In genomic region chr4:46394388-46394787, GRCm38 (mm10) we compare ENCODE assay signal across 25 mouse cellular contexts. TPM values are rescaled to one million over a fixed set of nuclear protein-coding genes. Genes with fewer than 3 reads are reported as not detected.
DNase-seq lines count a peak whose midpoint lies in the region; ATAC-seq and TF ChIP-seq lines count a peak whose summit lies in the region.
"Had no signal": no experiment of that assay in that cellular context is flagged by ENCODE, and none has a peak within 500 bp of the region (broad histone marks: within the 10 kb centered on the region; RNA-seq: fewer than 3 reads in every experiment).

No protein-coding gene starts in this region.

- no peak for TF ChIP-seq CTCF in liver, embryonic 14.5 days (IDR thresholded peaks at IDR 0.05; ENCODE audit: low read depth)
- TF ChIP-seq CTCF in gastrocnemius, adult 2 months (IDR thresholded peaks at IDR 0.05): no peak

- H3K27me3 ChIP-seq in erythroblast, embryonic 14.5 days (ENCODE audit: control insufficient read depth): no peaks in the 10 kb centered on the region
- H3K27me3 ChIP-seq in liver, embryonic 14.5 days (ENCODE audit: control insufficient read depth, insufficient read depth, low read length): no peaks in the 10 kb centered on the region
- H3K27me3 ChIP-seq in splenic B cell, adult 2 months (ENCODE audit: control insufficient read depth, insufficient read depth, low read length, poor library complexity, severe bottlenecking): no peaks in the 10 kb centered on the region
- H3K27me3 ChIP-seq: embryonic facial prominence, embryonic 12.5 days; heart, embryonic 12.5 days had no signal

- peaks cover 95% of the 10 kb centered on the region for H3K4me1 ChIP-seq in erythroblast, embryonic 14.5 days (ENCODE audit: control insufficient read depth)
- H3K4me1 ChIP-seq in liver, embryonic 14.5 days (replicated peaks; ENCODE audit: control insufficient read depth in 2 of 2, insufficient read depth in 2 of 2, low read length in 1 of 2): peaks cover 22 to 50% of the 10 kb centered on the region in 2 experiments
- H3K4me1 ChIP-seq: embryonic facial prominence, embryonic 12.5 days; heart, embryonic 12.5 days; hindbrain, embryonic 10.5 days had no signal

- WGBS in liver, embryonic 14.5 days (ENCODE audit: insufficient replicate concordance): 82% methylated on average over 2 of the region's 2 CpGs

- H3K9ac ChIP-seq in liver, embryonic 14.5 days (replicated peaks): no peak overlapping the region
- H3K9ac ChIP-seq: embryonic facial prominence, embryonic 12.5 days; forebrain, embryonic 13.5 days; forebrain, postnatal 0 days; heart, embryonic 12.5 days; hindbrain, embryonic 14.5 days had no signal

- H3K27ac ChIP-seq in liver, embryonic 14.5 days: no peak overlapping the region
- H3K27ac ChIP-seq in gastrocnemius, adult 2 months: no peak overlapping the region
- H3K27ac ChIP-seq: embryonic facial prominence, embryonic 12.5 days; forebrain, embryonic 13.5 days; hindbrain, embryonic 10.5 days; hindbrain, embryonic 14.5 days had no signal

- no peaks in the 10 kb centered on the region for H3K9me3 ChIP-seq in erythroblast, embryonic 14.5 days (ENCODE audit: control insufficient read depth, low read length)
- no peaks in the 10 kb centered on the region for H3K9me3 ChIP-seq in liver, embryonic 14.5 days (ENCODE audit: control insufficient read depth, low read length)
- H3K9me3 ChIP-seq: embryonic facial prominence, embryonic 12.5 days; forebrain, embryonic 13.5 days; heart, embryonic 12.5 days; hindbrain, embryonic 10.5 days had no signal

- ATAC-seq in erythroblast, adult 5-6 weeks (replicated peaks; ENCODE audit: low FRiP score, poor library complexity, severe bottlenecking): no peak
- ATAC-seq in liver, embryonic 14.5 days (ENCODE audit: insufficient read depth): no peak
- ATAC-seq: forebrain, embryonic 13.5 days; forebrain, postnatal 0 days had no signal

- DNase-seq in A20 (ENCODE audit: low read depth, low spot score): peak; percentile 87
- DNase-seq in liver, embryonic 14.5 days (ENCODE audit: low read depth in 3 of 3, low spot score in 3 of 3): no peak
- DNase-seq in splenic B cell, adult 2 months (ENCODE audit: low read depth, low spot score): peak; percentile 60
- DNase-seq in spleen, adult 12 weeks (ENCODE audit: low spot score): no peak
- no peak for DNase-seq in gastrocnemius, adult 2 months
- DNase-seq: adrenal gland, adult 8-10 months; adrenal gland, postnatal 36 days; cerebellum, adult 8-10 months; cerebellum, postnatal 14 days; forebrain, postnatal 0 days; gastrocnemius, postnatal 25 days had no signal

- H3K4me3 ChIP-seq in erythroblast, embryonic 14.5 days (replicated peaks): peak overlapping the region; percentile 51
- H3K4me3 ChIP-seq in liver, embryonic 14.5 days (ENCODE audit: insufficient read depth in 1 of 2, low read depth in 2 of 2, low read length in 2 of 2): no peak overlapping the region
- no peak overlapping the region for H3K4me3 ChIP-seq in gastrocnemius, adult 2 months
- H3K4me3 ChIP-seq: embryonic facial prominence, embryonic 12.5 days; forebrain, embryonic 13.5 days; heart, embryonic 12.5 days; hindbrain, embryonic 10.5 days had no signal

- TF ChIP-seq EP300 in liver, embryonic 14.5 days (IDR thresholded peaks at IDR 0.05; ENCODE audit: low read depth): no peak

- intact Hi-C loops in gastrocnemius, adult 2 months (cut with DNase I): loop anchor here (5.0 kb wide), 1 partner anchor 103 kb away; no protein-coding TSS in a partner anchor

- H3K4me2 ChIP-seq in liver, embryonic 14.5 days (ENCODE audit: low read depth): peak overlapping the region; percentile 99
- H3K4me2 ChIP-seq: embryonic facial prominence, embryonic 12.5 days; forebrain, embryonic 13.5 days; heart, embryonic 12.5 days; hindbrain, embryonic 14.5 days had no signal

- H3K36me3 ChIP-seq in erythroblast, embryonic 14.5 days (ENCODE audit: control insufficient read depth): peaks cover 100% of the 10 kb centered on the region
- H3K36me3 ChIP-seq in liver, embryonic 14.5 days (replicated peaks; ENCODE audit: control insufficient read depth, insufficient read depth, low read depth): peaks cover 82% of the 10 kb centered on the region
- H3K36me3 ChIP-seq in splenic B cell, adult 2 months (ENCODE audit: control insufficient read depth, insufficient read depth, low read length, poor library complexity, severe bottlenecking): no peaks in the 10 kb centered on the region
- H3K36me3 ChIP-seq: embryonic facial prominence, embryonic 12.5 days; heart, embryonic 12.5 days; hindbrain, embryonic 10.5 days had no signal

RNA-seq across cellular contexts. Expression of gene Trmo, which starts 5.2 kb away (rescaled TPM):
- 1.7 and 2.3 TPM in 2 replicates for polyA plus RNA-seq in erythroblast, embryonic 14.5 days (2012)
- total RNA-seq in erythroblast, adult 5-6 weeks (2015; ENCODE audit: low replicate concordance): 39.8 and 54.5 TPM in 2 replicates
- total RNA-seq in erythroblast, adult 5-6 weeks (2017; ENCODE audit: low replicate concordance): 64.6 and 70.5 TPM in 2 replicates
- 13.9 and 16.1 TPM in 2 replicates for polyA plus RNA-seq in liver, embryonic 14.5 days (2012; rRNA removed)
- polyA plus RNA-seq in liver, embryonic 14.5 days (2014; fragmentation: Nextera tagmentation; extraction: Ambion mirVana): 8.2 and 11.6 TPM in 2 replicates
- total RNA-seq in gastrocnemius, adult 2 months (2021): 1 to 10 TPM; 2.8 to 3.0 TPM

RNA-seq across cellular contexts. Expression of gene Hemgn, which starts 18.9 kb away (rescaled TPM):
- polyA plus RNA-seq in erythroblast, embryonic 14.5 days (2012): 36.9 and 40.4 TPM in 2 replicates
- total RNA-seq in erythroblast, adult 5-6 weeks (2015; ENCODE audit: low replicate concordance): 294 and 312 TPM in 2 replicates
- 420 and 452 TPM in 2 replicates for total RNA-seq in erythroblast, adult 5-6 weeks (2017; ENCODE audit: low replicate concordance)
- polyA plus RNA-seq in liver, embryonic 14.5 days (2012; rRNA removed): 191 and 274 TPM in 2 replicates
- polyA plus RNA-seq in liver, embryonic 14.5 days (2014; fragmentation: Nextera tagmentation; extraction: Ambion mirVana): 293 and 315 TPM in 2 replicates
- total RNA-seq in gastrocnemius, adult 2 months (2021): not detected
- total RNA-seq: ES-E14; forebrain, postnatal 0 days; gastrocnemius, adult 18-20 months; gastrocnemius, postnatal 25 days had no signal
- polyA plus RNA-seq: cortical plate, adult 2 months; forebrain, postnatal 0 days had no signal

RNA-seq across cellular contexts. Expression of gene Foxe1, which starts 51.0 kb away (rescaled TPM):
- not detected in 2 replicates for polyA plus RNA-seq in erythroblast, embryonic 14.5 days (2012)
- not detected in 2 replicates for total RNA-seq in erythroblast, adult 5-6 weeks (2015; ENCODE audit: low replicate concordance)
- not detected in 2 replicates for total RNA-seq in erythroblast, adult 5-6 weeks (2017; ENCODE audit: low replicate concordance)
- 0.02 and 0.07 TPM in 2 replicates for polyA plus RNA-seq in liver, embryonic 14.5 days (2012; rRNA removed)
- polyA plus RNA-seq in liver, embryonic 14.5 days (2014; fragmentation: Nextera tagmentation; extraction: Ambion mirVana): 0.06 TPM in 1 of 2 replicates, not detected in the other
- not detected for total RNA-seq in gastrocnemius, adult 2 months (2021)
- total RNA-seq: adrenal gland, adult 8-10 months; adrenal gland, postnatal 36 days; gastrocnemius, adult 18-20 months; gastrocnemius, postnatal 25 days; granulocyte monocyte progenitor cell, adult 5-6 weeks; heart, adult 8-10 months; heart, postnatal 25 days had no signal
- polyA plus RNA-seq: cortical plate, adult 2 months; forebrain, embryonic 13.5 days; forebrain, postnatal 0 days; heart, embryonic 12.5 days; heart, embryonic 16.5 days; hindbrain, embryonic 14.5 days had no signal

RNA-seq across cellular contexts. Expression of gene Anp32b, which starts 56.3 kb away (rescaled TPM):
- polyA plus RNA-seq in erythroblast, embryonic 14.5 days (2012): 431 and 451 TPM in 2 replicates
- total RNA-seq in erythroblast, adult 5-6 weeks (2015; ENCODE audit: low replicate concordance): 423 and 438 TPM in 2 replicates
- 88.0 and 170 TPM in 2 replicates for total RNA-seq in erythroblast, adult 5-6 weeks (2017; ENCODE audit: low replicate concordance)
- 60.1 and 171 TPM in 2 replicates for polyA plus RNA-seq in liver, embryonic 14.5 days (2012; rRNA removed)
- 351 and 427 TPM in 2 replicates for polyA plus RNA-seq in liver, embryonic 14.5 days (2014; fragmentation: Nextera tagmentation; extraction: Ambion mirVana)
- 10 to 100 TPM; 62.7 to 65.8 TPM for total RNA-seq in gastrocnemius, adult 2 months (2021)

Comparison
In these comparisons a context has a peak if more than half of its experiments do, and no peak if none do; other contexts are left out.
1. DNase-seq: peak in A20 (single experiment) and splenic B cell, adult 2 months (single experiment); none in liver, embryonic 14.5 days (0 of 3), spleen, adult 12 weeks (single experiment) and gastrocnemius, adult 2 months (single experiment).
2. RNA of gene Trmo, which starts 5.2 kb away (total RNA-seq): 39.8 to 70.5 TPM in erythroblast, adult 5-6 weeks; 2.8 to 3.0 TPM in gastrocnemius, adult 2 months; every median in the first group is over 10 times any median in the second.
3. RNA of gene Hemgn, which starts 18.9 kb away (total RNA-seq): 294 to 452 TPM in erythroblast, adult 5-6 weeks; not detected in gastrocnemius, adult 2 months; every median in the first group is over 100 times any median in the second.